Mouse (Mus musculus) neutrophil, adult 5-6 weeks (primary cell): ENCODE measurements around the gene E130308A19Rik. TPM values are rescaled to one million over a fixed set of nuclear protein-coding genes. Genes with fewer than 3 reads are reported as not detected.
A peak's percentile ranks its signal among the peaks of the same experiment; 100 is the strongest.

Experiments used
- ATAC-seq: fragments of 151-379, 151-347 bp; 2 replicates; pipeline ENCODE4 v1.8.0; 2017; ENCODE audit warnings: mild to moderate bottlenecking, moderate TSS enrichment; ENCODE audit not compliant: insufficient number of reproducible peaks, poor library complexity, low FRiP score, severe bottlenecking; ENCODE audit errors: extremely low read depth
- total RNA-seq: library from RNA; stranded (forward); fragments of 200-1000 nt; gene quantifications from 2 replicates; pipeline ENCODE4 v1.2.3, GENCODE M21; 2017

E130308A19Rik gene
- total RNA-seq, 1 experiment from 2014 or later, result 5.2 TPM

GRCm38 (mm10) chr4:59801489-59801888 is 175.5 kb downstream of the E130308A19Rik start, which contains the start of gene Inip:
Inip (minus strand) TSS chr4:59801589.
- ATAC-seq, result no peak

DNA sequence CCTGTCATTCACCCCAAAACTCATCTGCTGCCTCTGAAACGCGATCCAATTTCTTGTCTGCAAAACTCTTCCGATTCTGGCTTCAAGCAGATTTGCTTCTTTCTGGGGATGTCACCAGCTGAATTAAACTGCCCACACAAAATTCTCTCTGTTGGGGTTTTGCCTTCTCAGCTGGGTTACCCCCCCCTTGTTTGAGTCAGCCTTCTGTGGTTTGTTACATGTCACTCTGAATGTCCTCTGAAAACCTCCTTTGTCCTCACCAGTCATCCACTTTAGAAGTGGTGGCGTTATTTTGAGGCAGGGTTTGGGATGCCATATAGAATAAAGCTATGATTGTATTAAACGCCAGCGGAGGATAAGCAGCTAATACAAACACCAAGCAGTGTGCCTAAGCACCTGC is 176.1 kb downstream of the E130308A19Rik start:
- ATAC-seq, result no peak

GRCm38 (mm10) chr4:59802792-59803191 is 176.8 kb downstream of the E130308A19Rik start:
- no peak for ATAC-seq

- peak; percentile 58 for ATAC-seq
These were observed 177.3 kb downstream of the E130308A19Rik start for GRCm38 (mm10) chr4:59803358-59803757.

DNA sequence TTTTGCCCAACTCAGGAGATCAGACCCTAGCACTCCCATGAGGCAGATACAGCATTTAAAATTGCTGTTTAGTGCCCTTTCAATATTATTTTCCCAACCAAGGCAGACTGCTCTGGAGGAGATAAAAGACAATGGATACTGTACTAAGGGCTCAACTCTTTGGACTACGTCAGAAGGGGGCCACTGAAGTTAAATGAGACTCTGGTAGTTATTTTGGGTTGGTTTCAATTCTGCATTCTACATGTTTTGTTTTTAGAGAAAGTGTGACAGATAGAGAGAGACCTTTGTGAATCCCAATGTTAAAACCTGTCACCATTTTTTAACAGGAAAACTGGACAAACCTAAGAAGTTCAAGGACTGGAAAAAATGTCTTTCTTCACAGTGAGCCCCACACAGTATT is 178.7 kb downstream of the E130308A19Rik start:
- peak; percentile 23; the same call in 1 of the 2 replicates for ATAC-seq

DNA sequence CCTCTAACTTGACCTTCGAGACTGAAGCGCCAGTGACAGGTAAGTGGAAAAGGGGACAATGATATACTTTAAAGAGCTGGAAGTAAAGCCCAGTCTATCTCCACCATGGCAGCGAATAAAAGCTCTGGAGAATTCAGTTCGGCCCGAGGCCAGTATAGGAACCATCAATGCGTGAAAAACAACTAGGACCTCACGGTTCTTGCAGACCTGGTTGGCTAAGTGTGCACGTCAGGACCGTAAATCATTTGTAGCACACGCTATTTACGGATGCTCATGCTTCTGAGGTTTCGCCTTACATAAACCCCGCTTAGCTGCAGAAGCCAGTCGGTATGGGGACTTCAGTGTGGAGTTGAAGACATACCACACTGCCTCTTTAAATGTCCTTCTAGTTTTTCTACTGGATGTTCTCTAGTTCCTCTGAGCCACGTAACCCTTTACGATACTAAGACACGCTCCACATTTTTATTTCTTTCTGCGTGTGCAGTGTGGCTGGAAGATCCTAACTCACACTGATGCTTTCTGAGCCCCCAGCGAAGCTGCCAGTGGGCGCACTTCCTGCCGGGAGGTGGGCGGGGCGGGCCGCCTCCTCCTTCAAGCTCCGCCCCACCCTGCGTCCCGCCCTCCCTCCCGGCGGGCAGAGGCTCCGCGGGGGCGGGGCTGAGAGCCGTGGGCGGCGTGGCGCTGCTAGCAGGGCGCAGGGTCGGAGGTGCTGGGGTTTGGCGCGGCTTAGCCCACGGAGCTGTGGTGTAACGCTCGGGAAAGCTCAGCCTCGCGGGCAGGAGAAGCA is 179.4 kb downstream of the E130308A19Rik start, which contains the start of gene Snx30:
Snx30 (plus strand) TSS at position 660 of the 787 bp plus-strand sequence.
- peak; percentile 35 for ATAC-seq

DNA sequence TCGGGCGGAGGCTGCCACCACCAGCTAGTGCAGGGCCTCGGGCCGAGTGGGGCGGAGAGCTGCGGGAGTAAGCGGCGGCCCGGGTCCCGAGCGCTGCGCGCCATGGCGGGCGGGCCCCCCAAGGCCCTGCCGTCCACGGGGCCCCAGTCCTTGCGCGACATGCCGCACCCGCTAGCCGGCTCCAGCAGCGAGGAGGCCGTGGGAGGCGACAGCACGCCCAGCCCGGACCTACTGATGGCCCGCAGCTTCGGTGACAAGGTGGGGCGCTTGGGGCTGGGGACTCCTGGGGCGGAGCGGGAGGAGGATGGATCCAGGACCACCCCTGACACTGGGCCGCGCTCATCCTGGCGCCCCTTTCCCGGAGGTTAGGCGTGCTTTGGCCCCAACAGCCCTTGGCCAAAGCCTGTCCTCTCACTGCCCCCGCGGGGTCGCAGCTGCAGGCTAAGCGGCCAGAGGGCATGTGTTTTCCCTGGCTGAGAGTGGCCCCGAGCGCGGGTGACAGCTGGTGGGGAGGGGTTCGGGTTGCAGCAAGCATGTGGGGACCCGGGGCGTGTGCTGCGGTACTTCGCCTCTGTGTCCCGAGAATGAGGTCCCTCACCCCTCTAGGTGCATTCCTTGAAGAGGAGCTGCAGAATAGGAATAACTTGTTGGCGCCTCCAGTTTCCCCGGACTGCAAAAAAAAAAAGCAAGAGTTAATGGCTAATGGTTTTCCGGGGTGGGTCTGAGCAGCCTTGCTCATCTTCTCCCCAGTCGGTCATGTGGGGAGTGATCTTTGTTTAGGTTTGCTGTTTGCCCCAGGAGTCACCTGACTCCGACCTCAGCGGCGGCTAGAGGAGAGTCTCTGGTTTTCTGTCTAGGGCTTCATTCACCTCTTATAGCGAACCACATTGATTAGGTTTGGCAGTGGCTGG is 180.2 kb downstream of the E130308A19Rik start:
- peak; percentile 49 for ATAC-seq

DNA sequence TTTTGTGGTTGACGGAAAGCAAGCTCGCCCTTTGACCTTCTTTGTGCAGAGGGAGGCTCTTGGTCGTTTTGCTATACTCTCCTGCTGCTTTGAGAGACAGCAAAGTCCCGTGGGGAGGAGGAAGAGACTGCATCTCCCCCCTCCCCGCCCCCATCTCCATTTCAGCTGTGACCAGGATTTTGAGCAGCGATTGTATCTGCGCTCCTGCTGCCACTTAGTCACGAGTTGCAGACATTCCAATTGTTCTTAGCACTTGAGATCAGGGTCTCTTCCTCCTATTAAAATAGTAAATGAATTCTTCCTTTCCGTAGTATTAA is 180.8 kb downstream of the E130308A19Rik start:
- ATAC-seq, result no peak

DNA sequence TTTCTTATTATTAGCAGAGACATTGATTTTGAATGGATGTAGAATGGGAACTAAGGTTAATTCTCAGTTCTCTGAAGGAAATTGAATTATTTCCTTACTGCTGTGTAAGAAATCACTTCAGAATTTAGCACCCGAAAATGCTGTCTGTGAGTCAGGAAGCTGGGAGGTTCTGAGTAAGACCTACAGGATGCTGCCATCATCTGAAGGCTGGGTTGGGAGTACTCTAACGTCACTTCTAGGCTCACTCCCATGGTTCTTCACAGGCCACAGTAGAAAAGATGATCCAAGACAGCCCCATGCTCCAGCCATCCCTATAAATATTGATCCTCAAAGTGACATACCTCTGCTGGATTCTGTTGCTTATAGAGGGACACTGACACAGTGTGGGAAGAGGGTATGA is 181.5 kb downstream of the E130308A19Rik start:
- no peak for ATAC-seq

- ATAC-seq, result no peak
These were observed 182.4 kb downstream of the E130308A19Rik start for GRCm38 (mm10) chr4:59808396-59808795.

Other genes starting within 250 kb of the E130308A19Rik start
- gene Susd1, start 187.6 kb upstream of the E130308A19Rik start, total RNA-seq, result 111 and 119 TPM in 2 replicates
- 319 and 353 TPM in 2 replicates for gene Ptbp3, start 76.8 kb upstream of the E130308A19Rik start, total RNA-seq
- 17.7 and 19.1 TPM in 2 replicates for gene Hsdl2, start 44.6 kb upstream of the E130308A19Rik start, total RNA-seq
- 30.2 and 44.9 TPM in 2 replicates for gene Inip, start 175.4 kb downstream of the E130308A19Rik start, total RNA-seq
- gene Snx30, start 179.6 kb downstream of the E130308A19Rik start, total RNA-seq, result 71.2 and 76.0 TPM in 2 replicates